Mouse (Mus musculus): ENCODE measurements around the gene Clip4.

Gene Clip4

GRCm38 (mm10) chr17:71795521-71796205, 27.4 kb downstream of the Clip4 start:
- DNase-seq = no peak

GRCm38 (mm10) chr17:71803456-71803855, 35.2 kb downstream of the Clip4 start:
- DNase-seq = no peak

GRCm38 (mm10) chr17:71803876-71804275, 35.6 kb downstream of the Clip4 start:
- DNase-seq = no peak

GRCm38 (mm10) chr17:71811070-71811469, 42.8 kb downstream of the Clip4 start:
- no peak for DNase-seq

- no peak for DNase-seq
These were observed 48.0 kb downstream of the Clip4 start for GRCm38 (mm10) chr17:71816136-71816864.

GRCm38 (mm10) chr17:71823622-71824306, 55.5 kb downstream of the Clip4 start:
- no peak for DNase-seq

GRCm38 (mm10) chr17:71826603-71827002, 58.3 kb downstream of the Clip4 start:
- no peak for DNase-seq

GRCm38 (mm10) chr17:71827627-71828026, 59.4 kb downstream of the Clip4 start:
- DNase-seq = no peak

GRCm38 (mm10) chr17:71828647-71829414, 60.6 kb downstream of the Clip4 start:
- DNase-seq = no peak

GRCm38 (mm10) chr17:71831960-71832359, 63.7 kb downstream of the Clip4 start:
- DNase-seq = no peak

GRCm38 (mm10) chr17:71862184-71862583, 93.9 kb downstream of the Clip4 start:
- no peak for DNase-seq

GRCm38 (mm10) chr17:71862895-71863294, 94.6 kb downstream of the Clip4 start:
- DNase-seq = no peak

GRCm38 (mm10) chr17:71864039-71864438, 95.8 kb downstream of the Clip4 start:
- no peak for DNase-seq

GRCm38 (mm10) chr17:71865437-71865836, 97.2 kb downstream of the Clip4 start:
- DNase-seq = no peak

- no peak for DNase-seq
These were observed 99.6 kb downstream of the Clip4 start for GRCm38 (mm10) chr17:71867892-71868291.

- no peak for DNase-seq
These were observed 100.6 kb downstream of the Clip4 start for GRCm38 (mm10) chr17:71868828-71869227.

- peak; percentile 26 for DNase-seq
These were observed 101.3 kb downstream of the Clip4 start for GRCm38 (mm10) chr17:71869372-71870231.

- DNase-seq = no peak
These were observed 102.0 kb downstream of the Clip4 start for GRCm38 (mm10) chr17:71870232-71870621.

GRCm38 (mm10) chr17:71870641-71871040, 102.4 kb downstream of the Clip4 start:
- DNase-seq = no peak

- DNase-seq = no peak
These were observed 103.7 kb downstream of the Clip4 start for GRCm38 (mm10) chr17:71871981-71872380.

- no peak for DNase-seq
These were observed 104.7 kb downstream of the Clip4 start for GRCm38 (mm10) chr17:71872976-71873375.

GRCm38 (mm10) chr17:71874077-71874476, 105.8 kb downstream of the Clip4 start:
- peak; percentile 33 for DNase-seq
